Mouse (Mus musculus) cerebellum, postnatal 36 days (tissue): ENCODE results near the gene Gm8720.
"Not testable (repeated sequence)": the region's sequence is repeated elsewhere in the genome, so short reads cannot be mapped to it uniquely, and the experiment has no call there.

ENCODE experiments used
- DNase-seq, 2 experiments: peaks; one replicate each; pipeline ENCODE4 v3.0.0; 2021 to 2022; ENCODE audit warnings: mixed read lengths in 2 of 2

Gm8720 gene

GRCm38 (mm10) chr7:23067356-23067755 is at the start of gene Gm8720:
TSS of gene Gm8720 (minus strand) at chr7:23067456.
- not testable (repeated sequence) for DNase-seq

- DNase-seq: not testable (repeated sequence)
Measured at GRCm38 (mm10) chr7:23055240-23055639, 12.0 kb downstream of the Gm8720 start, which contains the start of gene Vmn1r163. TSS of gene Vmn1r163 (plus strand) at chr7:23055540.

GRCm38 (mm10) chr7:23019823-23020222 is 47.4 kb downstream of the Gm8720 start, which contains the start of gene Gm4216:
TSS of gene Gm4216 (minus strand) at chr7:23019923.
- not testable (repeated sequence) for DNase-seq
